Mouse (Mus musculus): Measurements from ENCODE around the gene Otop3.
"Not testable (repeated sequence)": the region's sequence is repeated elsewhere in the genome, so short reads cannot be mapped to it uniquely, and the experiment has no call there.

The Otop3 gene

GRCm38 (mm10) chr11:115367395-115367944, 32.9 kb downstream of the Otop3 start, which contains the start of gene Hid1:
Gene Hid1 (minus strand): TSS chr11:115367756.
- peak; percentile 90 for DNase-seq

GRCm38 (mm10) chr11:115370368-115370767, 35.8 kb downstream of the Otop3 start:
- no peak for DNase-seq

- DNase-seq = no peak
These were observed 36.8 kb downstream of the Otop3 start for GRCm38 (mm10) chr11:115371354-115371753.

GRCm38 (mm10) chr11:115372015-115372414, 37.5 kb downstream of the Otop3 start:
- no peak for DNase-seq

GRCm38 (mm10) chr11:115372737-115373136, 38.2 kb downstream of the Otop3 start:
- no peak for DNase-seq

GRCm38 (mm10) chr11:115373805-115374694, 39.5 kb downstream of the Otop3 start:
- DNase-seq = peak; percentile 84

GRCm38 (mm10) chr11:115374695-115375425, 40.3 kb downstream of the Otop3 start:
- no peak for DNase-seq

GRCm38 (mm10) chr11:115376722-115377121, 42.2 kb downstream of the Otop3 start:
- DNase-seq = no peak

GRCm38 (mm10) chr11:115377254-115377653, 42.7 kb downstream of the Otop3 start:
- DNase-seq = no peak

GRCm38 (mm10) chr11:115377854-115378253, 43.3 kb downstream of the Otop3 start:
- DNase-seq = no peak

GRCm38 (mm10) chr11:115381276-115381675, 46.7 kb downstream of the Otop3 start:
- DNase-seq = no peak

- peak; percentile 95 for DNase-seq
These were observed 47.4 kb downstream of the Otop3 start, which contains the start of gene Cdr2l for GRCm38 (mm10) chr11:115381743-115382539. Gene Cdr2l (plus strand): TSS chr11:115381916.

GRCm38 (mm10) chr11:115382891-115383290, 48.4 kb downstream of the Otop3 start:
- DNase-seq = peak; percentile 66

- no peak for DNase-seq
These were observed 49.4 kb downstream of the Otop3 start for GRCm38 (mm10) chr11:115383701-115384474.

GRCm38 (mm10) chr11:115384587-115384986, 50.1 kb downstream of the Otop3 start:
- no peak for DNase-seq

GRCm38 (mm10) chr11:115386859-115387258, 52.3 kb downstream of the Otop3 start:
- not testable (repeated sequence) for DNase-seq

GRCm38 (mm10) chr11:115391358-115391757, 56.8 kb downstream of the Otop3 start:
- DNase-seq = no peak

- DNase-seq = peak; percentile 83
These were observed 59.3 kb downstream of the Otop3 start for GRCm38 (mm10) chr11:115393721-115394325.
